Mouse (Mus musculus) forebrain, embryonic 14.5 days (tissue): Measurements from ENCODE around the gene Tbc1d13. TPM values are rescaled to one million over a fixed set of nuclear protein-coding genes. Genes with fewer than 3 reads are reported as not detected.

Experiments used
- ATAC-seq: fragments of 200-750 bp; cut with Nextera tagmentation; 2 replicates; pipeline ENCODE4 v1.8.0; 2017; ENCODE audit warnings: mild to moderate bottlenecking, moderate library complexity
- DNase-seq: peaks from one replicate; pipeline ENCODE4 v3.0.0-alpha.2; 2015; ENCODE audit warnings: low spot score
- H3K27ac ChIP-seq: fragments of 300-500 bp; sonication (generic); 2 replicates; pipeline ENCODE4 v1.5.1; 2014; ENCODE audit warnings: low read depth, mild to moderate bottlenecking, control low read depth, low read length, moderate library complexity
- H3K27me3 ChIP-seq: fragments of 300-500 bp; sonication (generic); replicated peaks from 2 replicates; pipeline ENCODE4 v1.6.1; 2014; ENCODE audit warnings: low read length, control low read depth, mixed read lengths; ENCODE audit not compliant: control insufficient read depth, insufficient read depth
- H3K36me3 ChIP-seq: fragments of 300-500 bp; sonication (generic); 2 replicates; pipeline ENCODE4 v1.6.1; 2014; ENCODE audit warnings: low read length, control low read depth; ENCODE audit not compliant: control insufficient read depth, insufficient read depth
- H3K4me1 ChIP-seq: fragments of 300-500 bp; sonication (generic); 2 replicates; pipeline ENCODE4 v1.6.1; 2014; ENCODE audit warnings: antibody characterized with exemption, low read length, control low read depth; ENCODE audit not compliant: control insufficient read depth, insufficient read depth
- H3K4me2 ChIP-seq: fragments of 300-500 bp; sonication (generic); 2 replicates; pipeline ENCODE4 v1.6.1; 2014; ENCODE audit warnings: mild to moderate bottlenecking, control low read depth, low read length
- H3K4me3 ChIP-seq: fragments of 300-500 bp; sonication (generic); 2 replicates; pipeline ENCODE4 v1.5.1; 2014; ENCODE audit warnings: low read depth, low read length, control low read depth
- H3K9ac ChIP-seq: fragments of 300-500 bp; sonication (generic); 2 replicates; pipeline ENCODE4 v1.6.1; 2014; ENCODE audit warnings: mild to moderate bottlenecking, low read length, control low read depth, moderate library complexity
- H3K9me3 ChIP-seq: fragments of 300-500 bp; sonication (generic); replicated peaks from 2 replicates; pipeline ENCODE4 v1.6.1; 2016; ENCODE audit warnings: low read length, control low read depth, mixed read lengths; ENCODE audit not compliant: control insufficient read depth
- WGBS: fragments of 180-500 bp; shearing (Covaris S2); extraction: QIAGEN DNeasy Blood & Tissue Kit; methylation state at CpG from one replicate; pipeline ENCODE4 v1.1.7; 2014; 5-methylcytosine and 5-hydroxymethylcytosine counted together
- polyA plus RNA-seq: library from polyadenylated mRNA; unstranded; fragments of >200 nt; fragmentation: Nextera tagmentation; extraction: Ambion mirVana; gene quantifications from 2 replicates; pipeline ENCODE4 v1.2.1, GENCODE M21; 2014

Gene Tbc1d13
- polyA plus RNA-seq, 1 experiment from 2014 or later = 16.4 TPM

DNA sequence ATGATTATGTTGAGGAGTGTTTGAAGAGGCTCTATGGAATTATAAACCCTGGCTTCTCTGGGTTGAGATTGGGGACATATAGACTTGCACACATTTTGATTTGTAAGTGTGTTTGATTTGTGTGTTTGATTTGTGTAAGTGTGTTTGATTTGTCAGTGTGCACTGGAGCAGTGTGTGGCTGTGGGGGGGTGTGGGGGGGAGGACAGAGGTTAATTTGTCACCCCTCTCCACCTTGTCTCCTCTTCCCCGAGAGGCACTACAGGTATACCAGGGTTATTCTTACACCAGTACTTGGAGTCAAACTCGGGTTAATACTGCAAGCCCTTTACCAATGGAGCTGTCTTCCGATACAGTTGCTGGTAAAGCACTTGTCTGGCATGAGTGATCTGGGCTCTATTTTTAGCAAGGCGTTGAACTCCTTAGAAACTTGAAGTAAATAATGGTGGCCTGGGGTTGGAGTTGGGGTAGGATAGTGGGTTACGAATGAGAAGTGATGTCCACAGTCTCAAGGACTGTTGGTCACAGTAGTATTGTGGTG lies 66.9 kb downstream of the Tbc1d13 start:
- no peak for DNase-seq
- H3K27me3 ChIP-seq = no peaks in the 10 kb centered on the region
- no peaks in the 10 kb centered on the region for H3K9me3 ChIP-seq
- no peak overlapping the region for H3K4me3 ChIP-seq
- H3K9ac ChIP-seq = no peak overlapping the region
- H3K36me3 ChIP-seq = no peaks in the 10 kb centered on the region
- no peak overlapping the region for H3K4me2 ChIP-seq
- peaks cover 5% of the 10 kb centered on the region for H3K4me1 ChIP-seq
- WGBS = 89% methylated on average over 5 of the region's 5 CpGs
- no peak overlapping the region for H3K27ac ChIP-seq
- no peak for ATAC-seq

Other genes with a start within 250 kb of the Tbc1d13 start
- gene Odf2, start 244.5 kb upstream of the Tbc1d13 start, polyA plus RNA-seq = 36.4 and 43.6 TPM in 2 replicates
- gene Gle1, start 198.3 kb upstream of the Tbc1d13 start, polyA plus RNA-seq = 54.0 and 63.3 TPM in 2 replicates
- 310 and 312 TPM in 2 replicates for gene Sptan1, start 168.2 kb upstream of the Tbc1d13 start, polyA plus RNA-seq
- gene Wdr34, start 84.9 kb upstream of the Tbc1d13 start, polyA plus RNA-seq = 51.4 and 63.1 TPM in 2 replicates
- 379 and 393 TPM in 2 replicates for gene Set, start 76.4 kb upstream of the Tbc1d13 start, polyA plus RNA-seq
- 2.2 and 2.5 TPM in 2 replicates for gene Pkn3, start 56.1 kb upstream of the Tbc1d13 start, polyA plus RNA-seq
- gene Zdhhc12, start 40.1 kb upstream of the Tbc1d13 start, polyA plus RNA-seq = 21.6 and 24.1 TPM in 2 replicates
- 8.4 and 8.9 TPM in 2 replicates for gene Zer1, start 9.2 kb upstream of the Tbc1d13 start, polyA plus RNA-seq
- 12.8 and 17.4 TPM in 2 replicates for gene Endog, start 37.7 kb downstream of the Tbc1d13 start, polyA plus RNA-seq
- 59.6 and 60.7 TPM in 2 replicates for gene Spout1, start 44.7 kb downstream of the Tbc1d13 start, polyA plus RNA-seq
- 16.5 and 17.7 TPM in 2 replicates for gene Kyat1, start 72.1 kb downstream of the Tbc1d13 start, polyA plus RNA-seq
- 61.8 and 66.8 TPM in 2 replicates for gene Lrrc8a, start 104.0 kb downstream of the Tbc1d13 start, polyA plus RNA-seq
- gene Gm28035, start 106.8 kb downstream of the Tbc1d13 start, polyA plus RNA-seq = 0.34 and 0.56 TPM in 2 replicates
- gene Phyhd1, start 132.5 kb downstream of the Tbc1d13 start, polyA plus RNA-seq = 6.3 and 6.6 TPM in 2 replicates
- gene Gm28038, start 147.3 kb downstream of the Tbc1d13 start, polyA plus RNA-seq = not detected in 2 replicates
- gene Dolk, start 152.6 kb downstream of the Tbc1d13 start, polyA plus RNA-seq = 30.2 and 35.4 TPM in 2 replicates
- gene Nup188, start 152.7 kb downstream of the Tbc1d13 start, polyA plus RNA-seq = 25.6 and 30.3 TPM in 2 replicates
- gene Sh3glb2, start 225.6 kb downstream of the Tbc1d13 start, polyA plus RNA-seq = 106 and 123 TPM in 2 replicates
- gene Miga2, start 230.5 kb downstream of the Tbc1d13 start, polyA plus RNA-seq = 18.7 and 23.7 TPM in 2 replicates